Mouse (Mus musculus): ENCODE results near the gene Ttll7.

DNA sequence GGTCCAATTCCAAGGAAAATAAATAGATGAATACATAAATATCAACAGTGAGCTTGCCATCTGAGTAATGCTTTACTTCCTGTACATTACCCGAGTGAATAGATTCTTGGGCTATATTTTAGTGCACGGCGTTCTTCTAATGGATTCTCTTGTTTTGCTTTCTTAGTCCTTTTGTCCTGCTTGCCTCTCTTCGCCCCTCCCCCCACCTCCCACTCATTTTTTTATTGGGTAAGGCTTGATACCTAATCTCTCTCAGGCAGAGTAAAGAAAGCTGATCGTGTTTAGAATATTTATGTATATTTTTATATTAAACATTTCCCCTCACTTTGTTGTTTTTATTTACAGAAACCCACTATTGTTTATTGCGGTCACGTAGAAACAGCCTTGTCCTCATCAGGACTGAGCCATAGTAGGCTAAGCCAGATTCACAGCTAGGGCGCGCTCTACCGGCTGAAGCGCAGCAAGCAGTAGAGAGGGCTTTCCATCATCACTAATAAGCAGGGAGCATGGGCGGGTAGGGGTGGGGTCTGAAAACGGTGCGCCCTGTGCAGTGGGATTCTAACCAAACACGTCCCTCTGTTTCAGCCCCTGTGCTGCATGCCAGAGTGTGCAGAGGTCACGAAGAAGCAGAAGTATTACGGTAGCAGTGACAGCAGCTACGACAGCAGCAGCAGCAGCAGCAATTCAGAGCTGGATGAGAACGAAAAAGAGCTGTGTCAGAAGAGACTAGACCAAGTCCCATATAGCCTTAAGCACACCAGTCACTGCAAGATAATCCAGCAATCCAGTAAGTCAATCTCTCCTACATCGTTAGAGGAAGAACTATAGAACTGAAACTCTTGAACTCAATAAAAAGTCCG, 87.5 kb downstream of the Ttll7 start:
- TF ChIP-seq EP300 (IDR thresholded peaks at IDR 0.05; ENCODE audit: low read depth), result no peak
- TF ChIP-seq CTCF (IDR thresholded peaks at IDR 0.05; ENCODE audit: low read depth), result peak; percentile 25; the same call in 1 of the 2 replicates

All from liver, embryonic 14.5 days (tissue).